Mouse (Mus musculus): ENCODE data around the gene Kmt2a. TPM values are rescaled to one million over a fixed set of nuclear protein-coding genes. Genes with fewer than 3 reads are reported as not detected.

The Kmt2a gene
- polyA plus RNA-seq, 1 experiment from 2014 or later, result 10.4 TPM

DNA sequence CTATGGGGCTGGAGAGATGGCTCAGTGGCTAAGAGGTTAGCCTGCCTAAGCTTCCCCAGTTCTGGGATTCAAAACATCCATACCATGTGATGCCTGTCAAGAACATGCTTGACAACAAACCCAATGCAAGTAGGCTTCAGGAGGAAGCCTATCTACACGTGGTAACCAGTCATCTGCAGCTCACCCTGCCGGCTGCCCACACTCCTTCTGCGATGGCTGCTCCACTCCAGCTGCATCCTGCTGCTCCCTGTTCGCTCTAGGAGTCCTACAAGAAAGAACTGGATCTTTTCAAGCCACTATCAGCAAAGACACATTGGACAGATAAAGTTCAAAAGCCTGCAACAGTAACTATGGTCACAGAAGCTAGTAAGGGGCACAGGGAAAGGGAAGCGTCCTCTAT, 63.6 kb downstream of the Kmt2a start:
- ATAC-seq (ENCODE audit: insufficient number of reproducible peaks, insufficient read depth, low FRiP score, low read depth), result no peak
- H3K4me2 ChIP-seq (ENCODE audit: low read length), result no peak overlapping the region
- H3K4me3 ChIP-seq (ENCODE audit: control insufficient read depth in 1 of 2, insufficient read depth in 1 of 2, low read depth in 1 of 2, low read length in 2 of 2), result no peak overlapping the region
- no peaks in the 10 kb centered on the region for H3K9me3 ChIP-seq (ENCODE audit: control insufficient read depth, low read length)
- H3K9ac ChIP-seq (ENCODE audit: low read length), result no peak overlapping the region
- no peaks in the 10 kb centered on the region for H3K27me3 ChIP-seq (ENCODE audit: control insufficient read depth, insufficient read depth, low read length)
- no peak overlapping the region for H3K27ac ChIP-seq (replicated peaks in 1 of 2; ENCODE audit: control insufficient read depth in 1 of 2, insufficient read depth in 1 of 2, low read depth in 2 of 2, low read length in 2 of 2)
- peaks cover 100% of the 10 kb centered on the region for H3K36me3 ChIP-seq (ENCODE audit: control insufficient read depth, insufficient read depth, low read length)
- WGBS, result 43% methylated on average over 5 of the region's 5 CpGs
- H3K4me1 ChIP-seq (ENCODE audit: control insufficient read depth in 2 of 2, insufficient read depth in 2 of 2, low read length in 2 of 2), result no peaks in the 10 kb centered on the region

DNA sequence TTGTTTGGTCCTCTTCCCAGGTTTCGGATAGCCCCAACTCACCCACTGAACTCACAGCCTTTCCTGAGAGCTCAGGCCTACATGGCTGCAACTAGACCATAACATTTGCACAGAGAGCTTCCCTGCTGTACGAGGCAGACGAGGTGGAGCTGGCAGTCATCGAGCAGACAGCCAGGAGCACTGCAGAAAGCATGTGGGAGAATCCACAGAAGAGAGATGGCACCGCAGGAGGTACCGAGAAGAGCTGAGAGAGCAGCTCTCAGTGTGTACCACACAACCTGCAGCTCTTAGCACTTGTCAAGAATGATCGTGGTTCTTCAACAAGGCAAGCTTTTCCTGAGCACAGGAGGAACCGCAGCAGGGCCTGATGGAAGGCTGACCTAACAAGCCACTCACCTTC, 66.9 kb downstream of the Kmt2a start:
- H3K4me3 ChIP-seq (ENCODE audit: control insufficient read depth in 1 of 2, insufficient read depth in 1 of 2, low read depth in 1 of 2, low read length in 2 of 2), result no peak overlapping the region
- H3K9ac ChIP-seq (ENCODE audit: low read length), result no peak overlapping the region
- no peak for ATAC-seq (ENCODE audit: insufficient number of reproducible peaks, insufficient read depth, low FRiP score, low read depth)
- H3K27ac ChIP-seq (replicated peaks in 1 of 2; ENCODE audit: control insufficient read depth in 1 of 2, insufficient read depth in 1 of 2, low read depth in 2 of 2, low read length in 2 of 2), result no peak overlapping the region
- H3K27me3 ChIP-seq (ENCODE audit: control insufficient read depth, insufficient read depth, low read length), result no peaks in the 10 kb centered on the region
- no peaks in the 10 kb centered on the region for H3K9me3 ChIP-seq (ENCODE audit: control insufficient read depth, low read length)
- 90% methylated on average over 8 of the region's 8 CpGs for WGBS
- H3K36me3 ChIP-seq (ENCODE audit: control insufficient read depth, insufficient read depth, low read length), result peaks cover 100% of the 10 kb centered on the region
- no peaks in the 10 kb centered on the region for H3K4me1 ChIP-seq (ENCODE audit: control insufficient read depth in 2 of 2, insufficient read depth in 2 of 2, low read length in 2 of 2)
- no peak overlapping the region for H3K4me2 ChIP-seq (ENCODE audit: low read length)

DNA sequence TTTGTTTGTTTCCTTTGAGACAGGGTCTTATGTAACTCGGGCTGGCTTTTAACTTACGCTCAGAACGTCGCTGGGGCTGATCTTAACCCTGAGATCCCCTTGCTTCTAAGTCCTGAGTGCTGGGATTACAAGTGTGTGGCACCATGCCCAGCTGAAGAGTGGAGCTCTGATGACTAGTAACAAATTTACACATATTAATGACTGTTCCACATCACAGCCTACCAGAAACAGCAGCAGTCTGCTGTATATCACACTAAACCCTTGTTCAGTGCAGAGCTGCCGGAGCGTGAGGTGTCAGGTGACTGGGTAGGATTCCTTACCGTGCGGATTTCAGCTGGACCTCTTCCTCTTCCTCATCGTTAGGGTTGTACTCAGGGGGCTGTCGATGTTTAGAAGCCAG, 70.8 kb downstream of the Kmt2a start:
- 80% methylated on average over 10 of the region's 10 CpGs for WGBS
- H3K4me2 ChIP-seq (ENCODE audit: low read length), result no peak overlapping the region
- no peak for ATAC-seq (ENCODE audit: insufficient number of reproducible peaks, insufficient read depth, low FRiP score, low read depth)
- H3K9ac ChIP-seq (ENCODE audit: low read length), result no peak overlapping the region
- no peaks in the 10 kb centered on the region for H3K27me3 ChIP-seq (ENCODE audit: control insufficient read depth, insufficient read depth, low read length)
- H3K36me3 ChIP-seq (ENCODE audit: control insufficient read depth, insufficient read depth, low read length), result peaks cover 99% of the 10 kb centered on the region
- H3K9me3 ChIP-seq (ENCODE audit: control insufficient read depth, low read length), result no peaks in the 10 kb centered on the region
- H3K4me3 ChIP-seq (ENCODE audit: control insufficient read depth in 1 of 2, insufficient read depth in 1 of 2, low read depth in 1 of 2, low read length in 2 of 2), result no peak overlapping the region
- H3K27ac ChIP-seq (replicated peaks in 1 of 2; ENCODE audit: control insufficient read depth in 1 of 2, insufficient read depth in 1 of 2, low read depth in 2 of 2, low read length in 2 of 2), result no peak overlapping the region
- H3K4me1 ChIP-seq (ENCODE audit: control insufficient read depth in 2 of 2, insufficient read depth in 2 of 2, low read length in 2 of 2), result no peaks in the 10 kb centered on the region

- Histone ChIP-seq H3K9ac (ENCODE audit: low read length) (no peak overlapping the region), H3K36me3 (ENCODE audit: control insufficient read depth, insufficient read depth, low read length) (peaks cover 85% of the 10 kb centered on the region), H3K9me3 (ENCODE audit: control insufficient read depth, low read length) (no peaks in the 10 kb centered on the region), H3K4me3 (ENCODE audit: control insufficient read depth in 1 of 2, insufficient read depth in 1 of 2, low read depth in 1 of 2, low read length in 2 of 2) (no peak overlapping the region), H3K27ac (replicated peaks in 1 of 2; ENCODE audit: control insufficient read depth in 1 of 2, insufficient read depth in 1 of 2, low read depth in 2 of 2, low read length in 2 of 2) (no peak overlapping the region), H3K4me2 (ENCODE audit: low read length) (no peak overlapping the region), H3K27me3 (ENCODE audit: control insufficient read depth, insufficient read depth, low read length) (no peaks in the 10 kb centered on the region), H3K4me1 (ENCODE audit: control insufficient read depth in 2 of 2, insufficient read depth in 2 of 2, low read length in 2 of 2) (no peaks in the 10 kb centered on the region)
- ATAC-seq (ENCODE audit: insufficient number of reproducible peaks, insufficient read depth, low FRiP score, low read depth), result no peak
- WGBS, result 95% methylated on average over 10 of the region's 10 CpGs
These were observed 73.3 kb downstream of the Kmt2a start for GRCm38 (mm10) chr9:44807778-44808177.

GRCm38 (mm10) chr9:44807141-44807540, 74.0 kb downstream of the Kmt2a start:
- Histone ChIP-seq H3K9me3 (ENCODE audit: control insufficient read depth, low read length) (no peaks in the 10 kb centered on the region), H3K27ac (replicated peaks in 1 of 2; ENCODE audit: control insufficient read depth in 1 of 2, insufficient read depth in 1 of 2, low read depth in 2 of 2, low read length in 2 of 2) (no peak overlapping the region), H3K4me3 (ENCODE audit: control insufficient read depth in 1 of 2, insufficient read depth in 1 of 2, low read depth in 1 of 2, low read length in 2 of 2) (no peak overlapping the region), H3K4me2 (ENCODE audit: low read length) (no peak overlapping the region), H3K27me3 (ENCODE audit: control insufficient read depth, insufficient read depth, low read length) (no peaks in the 10 kb centered on the region), H3K9ac (ENCODE audit: low read length) (no peak overlapping the region), H3K36me3 (ENCODE audit: control insufficient read depth, insufficient read depth, low read length) (peaks cover 79% of the 10 kb centered on the region), H3K4me1 (ENCODE audit: control insufficient read depth in 2 of 2, insufficient read depth in 2 of 2, low read length in 2 of 2) (no peaks in the 10 kb centered on the region)
- ATAC-seq (ENCODE audit: insufficient number of reproducible peaks, insufficient read depth, low FRiP score, low read depth), result no peak
- WGBS, result 66% methylated on average over 5 of the region's 5 CpGs

DNA sequence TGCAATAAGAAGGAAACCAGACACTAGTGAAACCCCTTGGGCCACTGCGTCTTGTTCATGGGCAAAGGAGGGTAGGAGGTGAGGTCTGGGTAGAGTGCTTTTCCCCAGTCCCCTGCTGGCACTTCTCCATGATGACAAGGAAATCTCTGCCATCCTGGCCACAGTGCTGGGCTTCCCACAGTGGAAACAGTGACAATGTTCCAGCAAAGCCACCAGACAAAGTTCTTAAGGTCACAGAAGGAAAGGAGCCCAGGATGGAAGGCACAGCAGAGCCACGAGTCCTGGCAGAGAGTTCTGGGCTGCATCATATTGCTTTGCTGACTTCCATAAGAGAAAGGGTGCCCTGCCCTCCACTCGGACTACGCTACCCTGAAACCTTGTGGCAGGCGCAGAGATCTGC, 75.6 kb downstream of the Kmt2a start:
- H3K9me3 ChIP-seq (ENCODE audit: control insufficient read depth, low read length), result no peaks in the 10 kb centered on the region
- H3K36me3 ChIP-seq (ENCODE audit: control insufficient read depth, insufficient read depth, low read length), result peaks cover 63% of the 10 kb centered on the region
- ATAC-seq (ENCODE audit: insufficient number of reproducible peaks, insufficient read depth, low FRiP score, low read depth), result no peak
- no peak overlapping the region for H3K9ac ChIP-seq (ENCODE audit: low read length)
- H3K27ac ChIP-seq (replicated peaks in 1 of 2; ENCODE audit: control insufficient read depth in 1 of 2, insufficient read depth in 1 of 2, low read depth in 2 of 2, low read length in 2 of 2), result no peak overlapping the region
- H3K4me2 ChIP-seq (ENCODE audit: low read length), result no peak overlapping the region
- H3K27me3 ChIP-seq (ENCODE audit: control insufficient read depth, insufficient read depth, low read length), result peaks cover 4% of the 10 kb centered on the region; the same call in 1 of the 2 replicates
- no peaks in the 10 kb centered on the region for H3K4me1 ChIP-seq (ENCODE audit: control insufficient read depth in 2 of 2, insufficient read depth in 2 of 2, low read length in 2 of 2)
- H3K4me3 ChIP-seq (ENCODE audit: control insufficient read depth in 1 of 2, insufficient read depth in 1 of 2, low read depth in 1 of 2, low read length in 2 of 2), result no peak overlapping the region
- WGBS, result 92% methylated on average over 5 of the region's 5 CpGs

DNA sequence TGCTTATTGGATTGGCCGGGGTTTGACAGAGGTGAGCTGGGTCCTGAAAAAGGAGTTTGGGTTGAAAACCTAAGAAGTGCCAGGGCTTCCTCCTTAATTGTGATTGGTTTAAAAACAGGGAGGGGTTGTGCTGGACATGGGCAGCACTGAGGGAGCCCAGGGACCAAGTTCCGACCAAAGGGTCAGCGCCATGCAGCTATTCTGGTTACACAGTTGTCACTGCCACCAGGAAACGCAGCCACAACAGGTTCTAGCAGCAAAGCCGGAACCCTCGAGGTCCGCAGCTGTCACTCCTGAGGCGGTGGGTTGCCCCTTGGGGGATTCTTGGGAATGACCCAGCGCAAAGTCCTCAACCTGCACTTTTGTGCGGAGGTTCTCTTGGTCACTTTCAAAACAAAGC, 76.4 kb downstream of the Kmt2a start:
- no peak overlapping the region for H3K4me3 ChIP-seq (ENCODE audit: control insufficient read depth in 1 of 2, insufficient read depth in 1 of 2, low read depth in 1 of 2, low read length in 2 of 2)
- no peak for ATAC-seq (ENCODE audit: insufficient number of reproducible peaks, insufficient read depth, low FRiP score, low read depth)
- no peak overlapping the region for H3K9ac ChIP-seq (ENCODE audit: low read length)
- WGBS, result 89% methylated on average over 10 of the region's 10 CpGs
- no peak overlapping the region for H3K4me2 ChIP-seq (ENCODE audit: low read length)
- no peak overlapping the region for H3K27ac ChIP-seq (replicated peaks in 1 of 2; ENCODE audit: control insufficient read depth in 1 of 2, insufficient read depth in 1 of 2, low read depth in 2 of 2, low read length in 2 of 2)
- H3K9me3 ChIP-seq (ENCODE audit: control insufficient read depth, low read length), result no peaks in the 10 kb centered on the region
- peaks cover 7% of the 10 kb centered on the region; the same call in 1 of the 2 replicates for H3K27me3 ChIP-seq (ENCODE audit: control insufficient read depth, insufficient read depth, low read length)
- peaks cover 54% of the 10 kb centered on the region for H3K36me3 ChIP-seq (ENCODE audit: control insufficient read depth, insufficient read depth, low read length)
- H3K4me1 ChIP-seq (ENCODE audit: control insufficient read depth in 2 of 2, insufficient read depth in 2 of 2, low read length in 2 of 2), result peaks cover 0 to 4% of the 10 kb centered on the region in 2 experiments; a peak in 1 of 4 replicates

DNA sequence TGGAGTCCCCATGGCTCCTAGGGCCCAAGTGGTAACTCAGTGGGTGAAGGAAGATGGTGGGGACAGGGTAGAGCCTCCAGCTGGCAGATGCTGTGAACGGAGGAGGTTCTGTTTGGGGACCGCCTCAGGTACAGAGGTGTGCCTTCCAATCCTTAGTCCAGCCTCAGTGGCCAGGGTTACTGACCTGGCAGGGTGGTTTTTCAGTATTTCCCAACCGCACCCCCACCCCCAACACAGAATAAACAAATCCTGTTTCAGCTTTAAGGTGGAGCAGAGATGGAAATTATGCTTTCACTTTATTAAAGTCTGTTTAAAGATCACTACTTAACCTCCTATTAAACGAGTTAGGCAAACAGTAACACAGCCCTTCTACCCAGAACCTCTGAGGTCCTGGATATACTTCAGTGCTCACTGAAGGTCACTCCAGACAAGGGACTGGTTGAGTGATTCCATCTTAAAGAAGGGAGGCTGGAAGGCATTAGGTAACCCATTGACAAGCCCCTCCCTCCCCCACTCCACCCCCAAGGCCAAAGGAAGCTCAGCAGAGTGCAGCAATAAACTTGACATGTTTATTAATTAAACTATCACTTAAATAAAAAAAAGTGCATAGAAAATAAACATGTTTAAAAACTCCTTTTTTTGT, 78.2 kb downstream of the Kmt2a start, which contains the start of gene Ttc36:
Ttc36 (minus strand) TSS at position 265 of the 643 bp plus-strand sequence.
- Histone ChIP-seq H3K4me1 (ENCODE audit: control insufficient read depth in 2 of 2, insufficient read depth in 2 of 2, low read length in 2 of 2) (peaks cover 6 to 10% of the 10 kb centered on the region in 2 experiments; a peak in 2 of 4 replicates), H3K27ac (replicated peaks in 1 of 2; ENCODE audit: control insufficient read depth in 1 of 2, insufficient read depth in 1 of 2, low read depth in 2 of 2, low read length in 2 of 2) (no peak within 1 kb of the TSS), H3K27me3 (ENCODE audit: control insufficient read depth, insufficient read depth, low read length) (peaks cover 16% of the 10 kb centered on the region), H3K9ac (ENCODE audit: low read length) (no peak within 1 kb of the TSS), H3K36me3 (ENCODE audit: control insufficient read depth, insufficient read depth, low read length) (peaks cover 36% of the 10 kb centered on the region), H3K4me2 (ENCODE audit: low read length) (no peak within 1 kb of the TSS), H3K4me3 (ENCODE audit: control insufficient read depth in 1 of 2, insufficient read depth in 1 of 2, low read depth in 1 of 2, low read length in 2 of 2) (no peak within 1 kb of the TSS), H3K9me3 (ENCODE audit: control insufficient read depth, low read length) (no peaks in the 10 kb centered on the region)
- WGBS, result 78% methylated on average over 4 of the region's 4 CpGs
- ATAC-seq (ENCODE audit: insufficient number of reproducible peaks, insufficient read depth, low FRiP score, low read depth), result no peak
